Mouse (Mus musculus) midbrain, embryonic 11.5 days (tissue): ENCODE data around the gene Mak. TPM values are rescaled to one million over a fixed set of nuclear protein-coding genes. Genes with fewer than 3 reads are reported as not detected.

Experiments used
- ATAC-seq: fragments of 200-750 bp; cut with Nextera tagmentation; 2 replicates; pipeline ENCODE4 v1.8.0; 2017; ENCODE audit warnings: moderate TSS enrichment, moderate library complexity; ENCODE audit not compliant: low FRiP score
- DNase-seq: peaks from one replicate; pipeline ENCODE4 v3.0.0; 2015; ENCODE audit warnings: low spot score; ENCODE audit errors: missing footprints
- H3K27ac ChIP-seq: fragments of 300-500 bp; sonication (generic); 2 replicates; pipeline ENCODE4 v1.5.1; 2014; ENCODE audit warnings: low read depth, low read length
- H3K27me3 ChIP-seq: fragments of 300-500 bp; sonication (generic); 2 replicates; pipeline ENCODE4 v1.6.1; 2014; ENCODE audit warnings: mild to moderate bottlenecking, low read length, moderate library complexity, mixed read lengths; ENCODE audit not compliant: control insufficient read depth, insufficient read depth
- H3K36me3 ChIP-seq: fragments of 300-500 bp; sonication (generic); 2 replicates; pipeline ENCODE4 v1.6.1; 2014; ENCODE audit warnings: mild to moderate bottlenecking, low read length, moderate library complexity, mixed read lengths; ENCODE audit not compliant: control insufficient read depth, insufficient read depth
- H3K4me1 ChIP-seq: fragments of 300-500 bp; sonication (generic); 2 replicates; pipeline ENCODE4 v1.6.1; 2014; ENCODE audit warnings: low read length; ENCODE audit not compliant: control insufficient read depth, insufficient read depth
- H3K4me2 ChIP-seq: fragments of 300-500 bp; sonication (generic); 2 replicates; pipeline ENCODE4 v1.6.1; 2014; ENCODE audit warnings: mild to moderate bottlenecking, moderate library complexity
- H3K4me3 ChIP-seq: fragments of 300-500 bp; sonication (generic); 2 replicates; pipeline ENCODE4 v1.5.1; 2014; ENCODE audit warnings: low read depth, low read length
- H3K9ac ChIP-seq: fragments of 300-500 bp; sonication (generic); 2 replicates; pipeline ENCODE4 v1.6.1; 2014; ENCODE audit warnings: low read length
- H3K9me3 ChIP-seq: fragments of 300-500 bp; sonication (generic); 2 replicates; pipeline ENCODE4 v1.6.1; 2016; ENCODE audit warnings: low read length; ENCODE audit not compliant: control insufficient read depth
- WGBS: fragments of 180-500 bp; shearing (Covaris S2); extraction: QIAGEN DNeasy Blood & Tissue Kit; methylation state at CpG from one replicate; pipeline ENCODE4 v1.1.7; 2014; 5-methylcytosine and 5-hydroxymethylcytosine counted together
- polyA plus RNA-seq: library from polyadenylated mRNA; unstranded; fragments of >200 nt; fragmentation: Nextera tagmentation; extraction: Ambion mirVana; gene quantifications from 2 replicates; pipeline ENCODE4 v1.2.1, GENCODE M21; 2014

The Mak gene
- polyA plus RNA-seq, 1 experiment from 2014 or later = 0.61 TPM

GRCm38 (mm10) chr13:41042511-41042910 lies 37.0 kb downstream of the Mak start:
- WGBS = 94% methylated on average over 4 of the region's 4 CpGs
- no peaks in the 10 kb centered on the region for H3K4me1 ChIP-seq
- ATAC-seq (no peak), DNase-seq (no peak)
- no peaks in the 10 kb centered on the region for H3K36me3 ChIP-seq
- H3K4me2 ChIP-seq = no peak overlapping the region
- H3K27ac ChIP-seq = no peak overlapping the region
- no peaks in the 10 kb centered on the region for H3K27me3 ChIP-seq
- H3K9me3 ChIP-seq = no peaks in the 10 kb centered on the region
- H3K4me3 ChIP-seq = no peak overlapping the region
- H3K9ac ChIP-seq = no peak overlapping the region

- Histone ChIP-seq H3K27ac (no peak overlapping the region), H3K9me3 (no peaks in the 10 kb centered on the region), H3K9ac (no peak overlapping the region), H3K4me2 (no peak overlapping the region), H3K27me3 (no peaks in the 10 kb centered on the region), H3K4me3 (no peak overlapping the region), H3K4me1 (no peaks in the 10 kb centered on the region), H3K36me3 (no peaks in the 10 kb centered on the region)
- 86% methylated on average over 5 of the region's 5 CpGs for WGBS
- no peak for DNase-seq
- no peak for ATAC-seq
These were observed 49.4 kb downstream of the Mak start for GRCm38 (mm10) chr13:41030098-41030497.

- 90% methylated on average over 13 of the region's 13 CpGs for WGBS
- H3K4me2 ChIP-seq = no peak overlapping the region
- peaks cover 9% of the 10 kb centered on the region; the same call in 1 of the 2 replicates for H3K36me3 ChIP-seq
- no peaks in the 10 kb centered on the region for H3K9me3 ChIP-seq
- H3K27me3 ChIP-seq = no peaks in the 10 kb centered on the region
- no peak overlapping the region for H3K9ac ChIP-seq
- H3K27ac ChIP-seq = no peak overlapping the region
- no peak for DNase-seq
- ATAC-seq = no peak
- H3K4me3 ChIP-seq = no peak overlapping the region
- H3K4me1 ChIP-seq = peaks cover 2% of the 10 kb centered on the region
These were observed 57.4 kb downstream of the Mak start for GRCm38 (mm10) chr13:41022099-41022498.

DNA sequence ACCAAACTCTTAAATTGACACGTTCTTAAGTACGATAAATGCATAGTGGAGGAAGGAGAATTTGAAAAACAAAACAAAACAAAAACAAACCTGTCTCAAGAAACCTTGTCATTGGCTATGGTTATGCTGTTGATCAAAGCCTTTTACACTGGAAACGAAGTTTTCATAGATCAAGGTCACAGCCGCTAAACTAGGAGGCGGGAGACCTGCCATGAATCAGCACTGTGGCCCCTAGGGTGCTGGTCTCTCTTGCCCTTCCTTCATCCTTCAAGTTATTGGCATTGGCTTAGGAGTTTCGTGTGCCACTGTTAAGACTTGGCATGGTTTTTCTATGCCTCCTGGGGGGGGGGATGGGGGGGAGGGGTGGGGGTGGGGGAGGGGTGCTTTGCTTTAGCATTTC lies 57.9 kb downstream of the Mak start:
- 92% methylated on average over 6 of the region's 6 CpGs for WGBS
- DNase-seq = no peak
- Histone ChIP-seq H3K36me3 (peaks cover 9% of the 10 kb centered on the region; the same call in 1 of the 2 replicates), H3K27me3 (no peaks in the 10 kb centered on the region), H3K4me2 (no peak overlapping the region), H3K9me3 (no peaks in the 10 kb centered on the region), H3K27ac (no peak overlapping the region), H3K9ac (no peak overlapping the region), H3K4me1 (peaks cover 7% of the 10 kb centered on the region), H3K4me3 (no peak overlapping the region)
- ATAC-seq = no peak

DNA sequence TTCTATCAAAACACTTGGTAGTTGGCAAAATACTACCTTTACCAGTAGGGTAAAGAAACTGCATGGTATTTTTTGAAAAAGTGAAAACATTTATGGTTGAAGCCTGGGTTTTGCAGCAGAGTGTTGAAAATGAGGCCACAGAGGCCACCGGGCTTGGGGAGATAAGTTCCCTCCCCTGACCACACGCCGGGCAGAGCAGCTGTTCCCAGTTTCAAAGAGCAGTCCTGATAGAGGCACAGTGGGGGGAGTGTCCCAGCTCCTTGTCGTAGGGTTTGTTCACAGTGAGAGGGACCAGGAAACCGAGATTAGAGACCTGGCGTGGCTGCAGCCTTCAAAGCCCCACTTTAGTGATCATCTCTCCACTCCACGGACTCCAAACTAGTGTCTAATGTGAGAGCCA lies 59.0 kb downstream of the Mak start:
- Histone ChIP-seq H3K4me2 (no peak overlapping the region), H3K27ac (no peak overlapping the region), H3K27me3 (no peaks in the 10 kb centered on the region), H3K9me3 (no peaks in the 10 kb centered on the region), H3K9ac (no peak overlapping the region), H3K36me3 (peaks cover 9% of the 10 kb centered on the region; the same call in 1 of the 2 replicates), H3K4me1 (peaks cover 9% of the 10 kb centered on the region), H3K4me3 (no peak overlapping the region)
- ATAC-seq = no peak
- 63% methylated on average over 7 of the region's 7 CpGs for WGBS
- DNase-seq = no peak

- no peak for ATAC-seq
- whole genome bisulfite sequencing = 95% methylated on average over 13 of the region's 13 CpGs
These were observed 60.5 kb downstream of the Mak start for GRCm38 (mm10) chr13:41018756-41019591.

DNA sequence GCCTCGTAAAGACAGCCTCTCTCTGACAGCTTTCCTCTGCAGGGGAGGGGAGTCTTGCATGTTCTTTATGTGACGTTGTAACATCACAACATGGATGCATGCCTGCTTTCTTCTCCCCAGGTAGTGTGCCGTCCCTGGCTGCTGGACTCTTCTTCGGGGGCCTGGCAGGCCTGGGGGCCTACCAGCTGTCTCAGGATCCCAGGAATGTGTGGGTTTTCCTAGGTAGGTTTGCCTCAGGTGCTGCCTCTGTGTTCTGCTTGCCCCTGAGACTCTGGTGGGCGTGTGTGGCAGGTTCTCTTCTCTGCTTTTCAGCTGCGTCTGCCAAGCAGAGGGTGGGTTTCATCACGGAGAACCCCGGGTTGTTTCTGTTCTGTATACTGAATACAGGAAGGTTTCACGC lies 61.3 kb downstream of the Mak start:
- Histone ChIP-seq H3K27me3 (no peaks in the 10 kb centered on the region), H3K4me3 (no peak overlapping the region), H3K9me3 (no peaks in the 10 kb centered on the region), H3K27ac (no peak overlapping the region), H3K36me3 (peaks cover 11% of the 10 kb centered on the region; the same call in 1 of the 2 replicates), H3K4me2 (no peak overlapping the region), H3K9ac (no peak overlapping the region), H3K4me1 (peaks cover 10% of the 10 kb centered on the region)
- no peak for DNase-seq
- no peak for ATAC-seq
- 89% methylated on average over 9 of the region's 9 CpGs for WGBS

More at GRCm38 (mm10) chr13:41018756-41019591, 60.5 kb downstream of the Mak start:
- Histone ChIP-seq H3K4me2 (no peak overlapping the region), H3K9me3 (no peaks in the 10 kb centered on the region), H3K4me1 (peaks cover 10% of the 10 kb centered on the region), H3K36me3 (peaks cover 11% of the 10 kb centered on the region; the same call in 1 of the 2 replicates), H3K4me3 (no peak overlapping the region), H3K9ac (no peak overlapping the region), H3K27ac (no peak overlapping the region), H3K27me3 (no peaks in the 10 kb centered on the region)
- DNase-seq = no peak

- no peak for DNase-seq
- ATAC-seq = no peak
- H3K36me3 ChIP-seq = peaks cover 11% of the 10 kb centered on the region; the same call in 1 of the 2 replicates
- H3K27ac ChIP-seq = 0 out of 2 replicates have a peak overlapping the region, but pooled peaks have one; percentile 11
- H3K9me3 ChIP-seq = no peaks in the 10 kb centered on the region
- no peak overlapping the region for H3K4me3 ChIP-seq
- no peaks in the 10 kb centered on the region for H3K27me3 ChIP-seq
- peaks cover 10% of the 10 kb centered on the region for H3K4me1 ChIP-seq
- WGBS = 81% methylated on average over 4 of the region's 4 CpGs
- H3K9ac ChIP-seq = no peak overlapping the region; the same call in 1 of the 2 replicates
- H3K4me2 ChIP-seq = no peak overlapping the region
These were observed 61.7 kb downstream of the Mak start for GRCm38 (mm10) chr13:41017832-41018231.

GRCm38 (mm10) chr13:41016797-41017405 lies 62.6 kb downstream of the Mak start:
- H3K9ac ChIP-seq = peak overlapping the region; percentile 84
- ATAC-seq = peak; percentile 12; the same call in 1 of the 2 replicates
- H3K36me3 ChIP-seq = peaks cover 15% of the 10 kb centered on the region
- peak overlapping the region; percentile 46; the same call in 1 of the 2 replicates for H3K27ac ChIP-seq
- H3K9me3 ChIP-seq = no peaks in the 10 kb centered on the region
- peak overlapping the region; percentile 76 for H3K4me2 ChIP-seq
- WGBS = 40% methylated on average over 12 of the region's 12 CpGs
- peak overlapping the region; percentile 61 for H3K4me3 ChIP-seq
- no peaks in the 10 kb centered on the region for H3K27me3 ChIP-seq
- DNase-seq = peak; percentile 85
- H3K4me1 ChIP-seq = peaks cover 10% of the 10 kb centered on the region
